Mouse (Mus musculus): ENCODE data around the gene Olfr786.

The Olfr786 gene

GRCm38 (mm10) chr10:129427006-129427405 lies at the start of gene Olfr786:
TSS of gene Olfr786 (plus strand) at chr10:129427306.
- no peak for DNase-seq (ENCODE audit: low spot score)

- DNase-seq (ENCODE audit: low spot score), result no peak
These were observed 43.3 kb upstream of the Olfr786 start, which contains the start of gene Olfr784 for GRCm38 (mm10) chr10:129383783-129384182. TSS of gene Olfr784 (plus strand) at chr10:129384083.

GRCm38 (mm10) chr10:129400892-129401291 lies 26.2 kb upstream of the Olfr786 start:
- DNase-seq (ENCODE audit: low spot score), result no peak

GRCm38 (mm10) chr10:129405126-129405525 lies 22.0 kb upstream of the Olfr786 start, which contains the start of gene Olfr785:
TSS of gene Olfr785 (plus strand) at chr10:129405426.
- DNase-seq (ENCODE audit: low spot score), result no peak

GRCm38 (mm10) chr10:129461562-129461961 lies 34.5 kb downstream of the Olfr786 start, which contains the start of gene Olfr787:
TSS of gene Olfr787 (plus strand) at chr10:129461862.
- no peak for DNase-seq (ENCODE audit: low spot score)

GRCm38 (mm10) chr10:129470698-129471097 lies 43.6 kb downstream of the Olfr786 start, which contains the start of gene Olfr788:
TSS of gene Olfr788 (plus strand) at chr10:129470998.
- no peak for DNase-seq (ENCODE audit: low spot score)

GRCm38 (mm10) chr10:129473256-129473655 lies 46.1 kb downstream of the Olfr786 start:
- no peak for DNase-seq (ENCODE audit: low spot score)

- DNase-seq (ENCODE audit: low spot score), result no peak
These were observed 46.6 kb downstream of the Olfr786 start for GRCm38 (mm10) chr10:129473723-129474122.

- no peak for DNase-seq (ENCODE audit: low spot score)
These were observed 57.3 kb downstream of the Olfr786 start, which contains the start of gene Olfr789 for GRCm38 (mm10) chr10:129484452-129484851. TSS of gene Olfr789 (plus strand) at chr10:129484752.

Data from adipocyte (in vitro differentiated cells).